Mouse (Mus musculus): Measurements from ENCODE around the gene Papola.

GRCm38 (mm10) chr12:105883799-105884514 is 99.5 kb downstream of the Papola start:
- TF ChIP-seq CTCF (IDR thresholded peaks at IDR 0.05; ENCODE audit: borderline replicate concordance, control insufficient read depth, extremely low read depth, insufficient read depth, low read length, poor library complexity), result no peak
- no peak for TF ChIP-seq POLR2A (IDR thresholded peaks at IDR 0.05; ENCODE audit: control insufficient read depth, extremely low read depth, insufficient read depth, low read length, poor library complexity)
